Mouse (Mus musculus) spleen, adult 2 months (tissue): ENCODE data around the gene Zbtb42. TPM values are rescaled to one million over a fixed set of nuclear protein-coding genes. Genes with fewer than 3 reads are reported as not detected.

Experiments
- DNase-seq, 2 experiments: peaks; one replicate each; pipeline versions ENCODE4 v3.0.0 to v3.0.0-alpha.2; 2012 to 2021; ENCODE audit warnings: low spot score in 2 of 2, low read depth in 1 of 2
- H3K27ac ChIP-seq: fragments of 200-500 bp; 2 replicates; pipeline ENCODE4 v1.5.1; 2012; ENCODE audit warnings: low read length, inconsistent platforms; ENCODE audit not compliant: insufficient read depth
- H3K27me3 ChIP-seq: fragments of 200-500 bp; 2 replicates; pipeline ENCODE4 v1.6.1; 2012; ENCODE audit warnings: mild to moderate bottlenecking, moderate library complexity, low read length, inconsistent platforms; ENCODE audit not compliant: control insufficient read depth, insufficient read depth
- H3K36me3 ChIP-seq: fragments of 200-500 bp; 2 replicates; pipeline ENCODE4 v1.6.1; 2012; ENCODE audit warnings: mild to moderate bottlenecking, low read length, inconsistent platforms; ENCODE audit not compliant: control insufficient read depth, insufficient read depth
- H3K4me1 ChIP-seq: fragments of 200-500 bp; 2 replicates; pipeline ENCODE4 v1.6.1; 2011; ENCODE audit warnings: inconsistent platforms; ENCODE audit not compliant: control insufficient read depth, insufficient read depth, insufficient read length
- H3K4me3 ChIP-seq: fragments of 200-500 bp; 2 replicates; pipeline ENCODE4 v1.5.1; 2011; ENCODE audit warnings: mild to moderate bottlenecking, inconsistent platforms; ENCODE audit not compliant: insufficient read depth, insufficient read length; ENCODE audit errors: extremely low read depth
- CTCF ChIP-seq: fragments of 200-500 bp; IDR thresholded peaks from 2 replicates; pipeline ENCODE4 v1.5.1; 2011; ENCODE audit warnings: mild to moderate bottlenecking, inconsistent platforms; ENCODE audit not compliant: insufficient read depth, insufficient read length, insufficient replicate concordance; ENCODE audit errors: extremely low read depth
- POLR2A ChIP-seq: fragments of 200-500 bp; IDR thresholded peaks from 2 replicates; pipeline ENCODE4 v1.6.1; 2011; ENCODE audit warnings: low read depth, low read length, inconsistent platforms
- WGBS: fragments of 180-500 bp; shearing (Covaris S2); methylation state at CpG from one replicate; pipeline ENCODE4 v1.1.7; 2018; 5-methylcytosine and 5-hydroxymethylcytosine counted together
- polyA plus RNA-seq: library from polyadenylated mRNA; depleted of rRNA; stranded (reverse); fragments of >200 nt; gene quantifications from 2 replicates; pipeline ENCODE4 v1.2.3, GENCODE M21; 2012; rRNA removed

Gene Zbtb42
- polyA plus RNA-seq, 1 experiment = 7.6 TPM

- 90% methylated on average over 6 of the region's 6 CpGs for WGBS
Observed at GRCm38 (mm10) chr12:112723445-112723844, 44.8 kb downstream of the Zbtb42 start.

GRCm38 (mm10) chr12:112724077-112724805 lies 45.6 kb downstream of the Zbtb42 start:
- DNase-seq = peak; percentile 61 to 72
- Histone ChIP-seq H3K27ac (no peak overlapping the region), H3K4me3 (no peak overlapping the region), H3K4me1 (peaks cover 5% of the 10 kb centered on the region; the same call in 1 of the 2 replicates), H3K36me3 (no peaks in the 10 kb centered on the region), H3K27me3 (peaks cover 7% of the 10 kb centered on the region; the same call in 1 of the 2 replicates)
- WGBS = 83% methylated on average over 11 of the region's 11 CpGs
- TF ChIP-seq CTCF = peak; percentile 29; the same call in 1 of the 2 replicates
- TF ChIP-seq POLR2A = no peak

More at GRCm38 (mm10) chr12:112723445-112723844, 44.8 kb downstream of the Zbtb42 start:
- Histone ChIP-seq H3K36me3 (no peaks in the 10 kb centered on the region), H3K4me1 (peaks cover 5% of the 10 kb centered on the region; the same call in 1 of the 2 replicates), H3K4me3 (no peak overlapping the region), H3K27me3 (peaks cover 7% of the 10 kb centered on the region; the same call in 1 of the 2 replicates), H3K27ac (no peak overlapping the region)
- no peak for TF ChIP-seq POLR2A
- no peak for TF ChIP-seq CTCF
- DNase-seq = no peak

- H3K27ac ChIP-seq = no peak overlapping the region
- WGBS = 84% methylated on average over 8 of the region's 8 CpGs
- no peak for TF ChIP-seq POLR2A
- TF ChIP-seq CTCF = no peak
- peaks cover 1% of the 10 kb centered on the region; the same call in 1 of the 2 replicates for H3K27me3 ChIP-seq
- H3K4me3 ChIP-seq = no peak overlapping the region
- DNase-seq = no peak
- H3K4me1 ChIP-seq = 0 out of 2 replicates have a peak, but pooled peaks cover under 1% of the 10 kb centered on the region
- H3K36me3 ChIP-seq = no peaks in the 10 kb centered on the region
Observed at GRCm38 (mm10) chr12:112727801-112728200, 49.2 kb downstream of the Zbtb42 start.

- no peaks in the 10 kb centered on the region for H3K4me1 ChIP-seq
- H3K27ac ChIP-seq = no peak overlapping the region
- H3K27me3 ChIP-seq = no peaks in the 10 kb centered on the region
- TF ChIP-seq CTCF = no peak
- no peak for TF ChIP-seq POLR2A
- H3K4me3 ChIP-seq = no peak overlapping the region
- no peak for DNase-seq
- 87% methylated on average over 14 of the region's 14 CpGs for whole genome bisulfite sequencing
- no peaks in the 10 kb centered on the region for H3K36me3 ChIP-seq
Observed at GRCm38 (mm10) chr12:112730808-112731207, 52.2 kb downstream of the Zbtb42 start.

Other genes with a start within 250 kb of the Zbtb42 start
- 0.39 and 0.53 TPM in 2 replicates for gene A530016L24Rik, start 189.4 kb upstream of the Zbtb42 start, polyA plus RNA-seq
- gene Tmem179, start 162.1 kb upstream of the Zbtb42 start, polyA plus RNA-seq = 0.02 TPM in 1 of 2 replicates, not detected in the other
- gene Inf2, start 90.0 kb upstream of the Zbtb42 start, polyA plus RNA-seq = 39.9 and 40.1 TPM in 2 replicates
- 10.7 and 18.8 TPM in 2 replicates for gene Adssl1, start 58.8 kb upstream of the Zbtb42 start, polyA plus RNA-seq
- 31.6 and 42.5 TPM in 2 replicates for gene Siva1, start 34.1 kb upstream of the Zbtb42 start, polyA plus RNA-seq
- 105 and 137 TPM in 2 replicates for gene Akt1, start 3.9 kb upstream of the Zbtb42 start, polyA plus RNA-seq
- 7.6 and 9.1 TPM in 2 replicates for gene Cep170b, start 41.6 kb downstream of the Zbtb42 start, polyA plus RNA-seq
- 332 and 401 TPM in 2 replicates for gene Pld4, start 81.8 kb downstream of the Zbtb42 start, polyA plus RNA-seq
- 0.46 and 0.83 TPM in 2 replicates for gene Ahnak2, start 123.8 kb downstream of the Zbtb42 start, polyA plus RNA-seq
- 0.83 and 1.1 TPM in 2 replicates for gene Clba1, start 130.1 kb downstream of the Zbtb42 start, polyA plus RNA-seq
- gene Cdca4, start 150.6 kb downstream of the Zbtb42 start, polyA plus RNA-seq = 30.4 and 34.0 TPM in 2 replicates
- gene Gpr132, start 189.4 kb downstream of the Zbtb42 start, polyA plus RNA-seq = 77.9 and 81.1 TPM in 2 replicates